Mouse (Mus musculus) C2C12 (cell line): ENCODE data around the gene Smim15. TPM values are rescaled to one million over a fixed set of nuclear protein-coding genes. Genes with fewer than 3 reads are reported as not detected.

Source experiments
- H3K27me3 ChIP-seq: one replicate; pipeline ENCODE4 v1.6.1; 2011; ENCODE audit not compliant: control insufficient read depth, insufficient read depth, insufficient read length
- H3K36me3 ChIP-seq: one replicate; pipeline ENCODE4 v1.6.1; 2011; ENCODE audit not compliant: control insufficient read depth, insufficient read depth
- H3K4me3 ChIP-seq: one replicate; pipeline ENCODE4 v1.5.1; 2011; ENCODE audit warnings: mild to moderate bottlenecking, control low read depth; ENCODE audit not compliant: poor library complexity, insufficient read depth, severe bottlenecking
- H3K79me2 ChIP-seq: one replicate; pipeline ENCODE4 v1.6.1; 2011; ENCODE audit not compliant: control insufficient read depth, insufficient read depth
- H3K79me3 ChIP-seq: one replicate; pipeline ENCODE4 v1.6.1; 2011; ENCODE audit warnings: low read depth, control low read depth
- H3ac ChIP-seq: one replicate; pipeline ENCODE3; 2011; ENCODE audit warnings: low read depth; ENCODE audit not compliant: control insufficient read depth, insufficient read length
- CEBPB ChIP-seq: IDR thresholded peaks from one replicate; pipeline ENCODE4 v1.6.1; 2011; ENCODE audit warnings: low read depth, mild to moderate bottlenecking, control low read depth, moderate library complexity
- CTCF ChIP-seq: IDR thresholded peaks from one replicate; pipeline ENCODE4 v1.5.1; 2011; ENCODE audit not compliant: control insufficient read depth, insufficient read depth, insufficient read length
- FOSL1 ChIP-seq: IDR thresholded peaks from one replicate; pipeline ENCODE4 v1.8.0; 2011; ENCODE audit warnings: mild to moderate bottlenecking, low read length; ENCODE audit not compliant: poor library complexity, insufficient read depth, severe bottlenecking
- MAX ChIP-seq: IDR thresholded peaks from one replicate; pipeline ENCODE4 v1.6.1; 2011; ENCODE audit warnings: mild to moderate bottlenecking, control low read depth
- MYOD1 ChIP-seq: IDR thresholded peaks from one replicate; pipeline ENCODE4 v1.6.1; 2011; ENCODE audit warnings: low read depth; ENCODE audit not compliant: control insufficient read depth, insufficient read length
- MYOG ChIP-seq: IDR thresholded peaks from one replicate; pipeline ENCODE4 v1.6.1; 2011; ENCODE audit not compliant: control insufficient read depth, insufficient read length; ENCODE audit errors: extremely low read depth
- USF1 ChIP-seq: IDR thresholded peaks from one replicate; pipeline ENCODE4 v1.6.1; 2011; ENCODE audit warnings: low read depth, mild to moderate bottlenecking, control low read depth, moderate library complexity
- polyA plus RNA-seq: library from polyadenylated mRNA; unstranded; fragments of >200 nt; fragmentation: generic; extraction: Trizol; gene quantifications from one replicate; pipeline ENCODE4 v1.2.1, GENCODE M21; 2012; ENCODE audit warnings: missing spikeins

Gene Smim15
- polyA plus RNA-seq, 1 experiment, result 17.6 TPM

DNA sequence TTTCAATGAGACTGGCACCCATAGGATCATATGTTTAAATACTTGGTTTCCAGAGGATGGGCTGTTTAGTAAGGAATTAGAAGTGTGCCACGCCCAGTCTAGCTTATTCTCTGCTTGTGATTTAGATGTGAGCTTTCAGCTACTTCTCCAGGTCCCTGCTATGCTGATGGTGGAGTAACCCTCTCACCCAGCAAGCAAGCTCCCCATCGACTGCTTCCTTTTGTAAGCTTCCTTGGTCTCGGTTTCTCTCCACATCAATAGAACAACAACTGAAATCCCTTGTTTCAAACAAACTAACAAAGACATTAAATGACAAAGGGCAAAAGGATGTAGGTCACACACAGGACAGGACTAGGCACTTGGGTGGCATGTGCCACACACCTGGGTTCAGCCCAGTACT lies 3.8 kb upstream of the Smim15 start:
- H3K79me2 ChIP-seq, result peaks cover 33% of the 10 kb centered on the region
- no peaks in the 10 kb centered on the region for H3K36me3 ChIP-seq
- no peak overlapping the region for H3K4me3 ChIP-seq
- TF ChIP-seq CTCF (no peak), FOSL1 (no peak), MYOG (no peak), USF1 (no peak)
- H3K27me3 ChIP-seq, result no peaks in the 10 kb centered on the region
- H3K79me3 ChIP-seq, result peaks cover 9% of the 10 kb centered on the region
- no peak overlapping the region for H3ac ChIP-seq

DNA sequence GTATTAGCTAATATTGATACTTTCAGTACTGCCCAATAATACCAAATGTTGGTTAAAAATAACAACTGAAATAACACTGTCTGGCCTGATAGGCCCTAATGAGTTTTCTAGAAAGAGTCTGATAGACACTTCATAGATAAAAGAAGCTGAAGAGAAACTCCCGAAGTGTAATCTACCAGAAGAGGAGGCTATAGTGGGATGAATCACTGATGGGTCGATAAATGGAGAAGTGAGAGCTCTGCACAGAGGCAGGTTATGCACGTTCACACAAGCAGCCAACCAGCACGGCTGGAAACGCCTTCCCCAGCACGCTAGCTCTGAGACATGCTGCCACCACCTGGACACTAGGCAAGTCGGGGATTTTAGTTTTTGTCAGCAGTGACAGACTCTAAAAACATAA lies 2.9 kb upstream of the Smim15 start:
- Histone ChIP-seq H3K4me3 (no peak overlapping the region), H3K79me3 (peaks cover 13% of the 10 kb centered on the region), H3ac (no peak overlapping the region), H3K27me3 (no peaks in the 10 kb centered on the region), H3K36me3 (no peaks in the 10 kb centered on the region), H3K79me2 (peaks cover 42% of the 10 kb centered on the region)
- TF ChIP-seq CTCF, result peak; percentile 55
- TF ChIP-seq CEBPB, result no peak

DNA sequence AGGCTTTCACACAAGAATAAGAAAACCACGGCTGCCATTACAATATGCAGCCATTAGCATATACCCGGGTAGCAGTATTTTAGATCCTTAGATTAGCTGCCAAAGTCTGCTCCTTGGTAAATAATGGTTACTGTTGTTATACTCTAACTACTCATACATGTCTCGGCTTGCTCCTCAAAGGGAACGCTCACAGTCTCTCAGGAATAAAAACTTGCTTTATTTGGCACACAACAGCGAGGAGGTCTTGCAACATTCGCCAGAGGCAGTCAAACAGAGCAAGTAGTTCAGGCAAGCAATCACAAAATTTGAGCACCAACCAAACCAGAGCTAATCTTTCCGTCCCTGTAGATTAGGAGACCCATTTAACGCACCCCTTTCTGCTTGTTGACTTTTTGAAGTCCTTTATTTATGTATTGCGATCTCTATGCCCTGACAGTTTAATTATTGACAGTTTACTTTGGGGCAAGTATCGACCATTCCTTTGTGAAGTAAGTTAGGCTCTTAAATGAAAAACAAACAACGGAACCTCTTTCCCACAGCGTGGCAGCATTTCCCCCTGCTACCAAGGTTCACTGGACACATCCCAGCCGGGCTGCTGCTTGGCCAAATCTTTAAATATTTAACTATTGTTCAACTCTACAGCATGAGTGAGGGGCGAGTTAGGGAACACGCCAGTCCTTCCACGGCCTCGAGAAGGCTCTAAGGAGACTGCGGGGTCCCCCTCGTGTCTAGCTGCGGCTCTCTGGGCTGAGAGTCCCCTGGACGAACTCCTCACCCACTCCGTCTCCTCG lies 620 bp upstream of the Smim15 start:
- Histone ChIP-seq H3K27me3 (no peaks in the 10 kb centered on the region), H3ac (peak overlapping the region; percentile 89), H3K79me3 (peaks cover 13% of the 10 kb centered on the region), H3K36me3 (no peaks in the 10 kb centered on the region), H3K79me2 (peaks cover 49% of the 10 kb centered on the region), H3K4me3 (peak overlapping the region; percentile 59)
- TF ChIP-seq MYOD1 (no peak), MYOG (no peak), MAX (no peak), CEBPB (peak; percentile 29), CTCF (no peak)

DNA sequence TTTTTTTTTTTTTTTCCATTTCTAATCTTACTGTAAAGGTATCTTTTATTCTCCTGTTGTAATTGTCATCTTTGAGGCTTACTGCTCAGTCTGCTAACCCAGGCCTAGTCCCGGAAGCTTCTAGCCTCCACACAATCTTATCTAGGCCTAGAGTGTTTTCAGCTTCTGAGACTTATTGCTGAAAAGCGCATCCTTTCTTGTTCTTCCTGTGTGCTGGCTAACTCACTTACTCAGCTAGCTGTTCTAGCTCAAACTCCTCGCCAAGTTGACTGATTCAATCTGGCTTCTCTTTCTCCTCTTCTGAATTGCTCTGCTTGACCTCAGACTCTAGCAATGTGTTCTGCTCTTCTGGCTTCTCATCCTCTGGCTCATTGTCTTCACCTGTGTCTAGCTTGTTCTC lies 1.4 kb downstream of the Smim15 start:
- H3K4me3 ChIP-seq, result no peak overlapping the region

DNA sequence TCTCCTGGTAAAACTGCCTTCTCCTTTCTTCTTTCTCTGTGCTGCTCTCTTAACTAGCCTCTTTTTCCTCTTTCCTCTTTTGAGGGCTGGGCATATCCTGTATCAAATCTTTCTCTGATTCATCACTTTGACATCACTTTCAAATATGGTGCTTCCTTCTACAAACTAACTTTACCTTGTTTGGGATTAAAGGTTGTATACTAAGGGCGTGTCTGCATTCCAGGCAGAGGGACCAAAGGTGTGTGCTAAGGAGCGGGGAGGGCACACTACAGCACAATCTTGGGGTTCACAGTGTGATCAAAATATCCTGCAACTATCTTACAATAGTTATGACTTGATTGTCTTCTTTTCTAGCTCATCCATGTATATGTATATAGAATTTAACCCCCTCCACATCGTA lies 1.8 kb downstream of the Smim15 start:
- Histone ChIP-seq H3K79me2 (peaks cover 49% of the 10 kb centered on the region), H3K27me3 (no peaks in the 10 kb centered on the region), H3K79me3 (peaks cover 13% of the 10 kb centered on the region), H3K4me3 (no peak overlapping the region), H3ac (no peak overlapping the region), H3K36me3 (no peaks in the 10 kb centered on the region)
- TF ChIP-seq MYOG (no peak), CEBPB (no peak), USF1 (no peak), MYOD1 (no peak), FOSL1 (no peak), MAX (no peak), CTCF (no peak)

More for the DNA sequence above, 1.4 kb downstream of the Smim15 start:
- peaks cover 49% of the 10 kb centered on the region for H3K79me2 ChIP-seq
- H3K36me3 ChIP-seq, result no peaks in the 10 kb centered on the region
- H3K79me3 ChIP-seq, result peaks cover 13% of the 10 kb centered on the region
- H3K27me3 ChIP-seq, result no peaks in the 10 kb centered on the region
- TF ChIP-seq USF1 (no peak), CTCF (no peak), MAX (no peak), MYOD1 (no peak), CEBPB (no peak), FOSL1 (no peak), MYOG (no peak)
- no peak overlapping the region for H3ac ChIP-seq

DNA sequence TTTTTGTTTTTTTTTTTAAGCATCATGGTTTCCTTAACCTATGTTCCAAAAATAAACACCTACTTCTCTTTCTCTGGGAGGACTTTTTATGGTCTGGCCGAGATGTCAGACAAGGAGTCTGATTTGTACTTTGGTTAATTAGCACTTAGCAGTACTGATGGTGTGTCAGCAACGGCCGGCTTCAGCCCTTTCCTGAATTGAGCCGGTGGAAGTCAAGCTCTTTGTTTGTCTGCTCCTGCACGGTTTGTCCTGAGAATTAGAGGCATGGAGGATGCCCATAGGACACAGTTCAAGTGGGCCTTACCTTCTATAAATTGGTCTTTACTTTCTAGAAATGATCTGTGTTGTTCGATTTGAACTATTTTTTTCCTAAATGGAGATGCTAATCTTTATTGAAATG lies 2.6 kb downstream of the Smim15 start:
- peaks cover 13% of the 10 kb centered on the region for H3K79me3 ChIP-seq
- no peaks in the 10 kb centered on the region for H3K36me3 ChIP-seq
- peaks cover 49% of the 10 kb centered on the region for H3K79me2 ChIP-seq
- TF ChIP-seq MYOG, result no peak
- TF ChIP-seq MAX, result no peak
- no peak for TF ChIP-seq FOSL1
- no peak for TF ChIP-seq USF1
- no peak for TF ChIP-seq CEBPB
- no peaks in the 10 kb centered on the region for H3K27me3 ChIP-seq
- H3K4me3 ChIP-seq, result no peak overlapping the region
- no peak overlapping the region for H3ac ChIP-seq
